Mouse (Mus musculus): ENCODE measurements around the gene Actl10. TPM values are rescaled to one million over a fixed set of nuclear protein-coding genes. Genes with fewer than 3 reads are reported as not detected.

The Actl10 gene
- polyA plus RNA-seq, 1 experiment from 2014 or later, result 0.62 TPM

GRCm38 (mm10) chr2:154557184-154557832 is 5.7 kb downstream of the Actl10 start:
- Histone ChIP-seq H3K27me3 (ENCODE audit: control insufficient read depth, insufficient read depth, low read length) (no peaks in the 10 kb centered on the region), H3K27ac (ENCODE audit: low read depth, low read length) (no peak overlapping the region), H3K4me2 (ENCODE audit: low read depth, low read length) (no peak overlapping the region; the same call in 1 of the 2 replicates), H3K9ac (replicated peaks; ENCODE audit: low read depth, low read length) (no peak overlapping the region), H3K4me1 (ENCODE audit: control insufficient read depth, insufficient read depth, low read length) (peaks cover 15% of the 10 kb centered on the region; the same call in 1 of the 2 replicates), H3K36me3 (ENCODE audit: control insufficient read depth, insufficient read depth, low read length) (no peaks in the 10 kb centered on the region), H3K9me3 (ENCODE audit: control insufficient read depth, low read length) (no peaks in the 10 kb centered on the region), H3K4me3 (ENCODE audit: low read depth, low read length) (no peak overlapping the region)
- no peak for ATAC-seq (ENCODE audit: low read depth)
- 53% methylated on average over 5 of the region's 5 CpGs for WGBS

- Histone ChIP-seq H3K27ac (ENCODE audit: low read depth, low read length) (no peak within 1 kb of the TSS), H3K9me3 (ENCODE audit: control insufficient read depth, low read length) (no peaks in the 10 kb centered on the region), H3K4me3 (ENCODE audit: low read depth, low read length) (peak within 1 kb of the TSS; percentile 33), H3K27me3 (ENCODE audit: control insufficient read depth, insufficient read depth, low read length) (no peaks in the 10 kb centered on the region), H3K36me3 (ENCODE audit: control insufficient read depth, insufficient read depth, low read length) (no peaks in the 10 kb centered on the region), H3K9ac (replicated peaks; ENCODE audit: low read depth, low read length) (peak within 1 kb of the TSS; percentile 61), H3K4me1 (ENCODE audit: control insufficient read depth, insufficient read depth, low read length) (peaks cover 15% of the 10 kb centered on the region; the same call in 1 of the 2 replicates), H3K4me2 (ENCODE audit: low read depth, low read length) (peak within 1 kb of the TSS; percentile 68)
- peak; percentile 83 for ATAC-seq (ENCODE audit: low read depth)
- WGBS, result 3% methylated on average over 27 of the region's 34 CpGs
These were observed 6.9 kb downstream of the Actl10 start, which contains the start of gene Necab3 for GRCm38 (mm10) chr2:154558264-154559039. Gene Necab3 (minus strand): TSS chr2:154558890.

GRCm38 (mm10) chr2:154563612-154564170 is 12.1 kb downstream of the Actl10 start:
- no peak overlapping the region for H3K4me2 ChIP-seq (ENCODE audit: low read depth, low read length)
- no peaks in the 10 kb centered on the region for H3K9me3 ChIP-seq (ENCODE audit: control insufficient read depth, low read length)
- H3K36me3 ChIP-seq (ENCODE audit: control insufficient read depth, insufficient read depth, low read length), result no peaks in the 10 kb centered on the region
- peaks cover 13% of the 10 kb centered on the region; the same call in 1 of the 2 replicates for H3K4me1 ChIP-seq (ENCODE audit: control insufficient read depth, insufficient read depth, low read length)
- no peak for ATAC-seq (ENCODE audit: low read depth)
- no peak overlapping the region for H3K4me3 ChIP-seq (ENCODE audit: low read depth, low read length)
- no peak overlapping the region for H3K27ac ChIP-seq (ENCODE audit: low read depth, low read length)
- 92% methylated on average over 21 of the region's 22 CpGs for WGBS
- no peak overlapping the region for H3K9ac ChIP-seq (replicated peaks; ENCODE audit: low read depth, low read length)
- no peaks in the 10 kb centered on the region for H3K27me3 ChIP-seq (ENCODE audit: control insufficient read depth, insufficient read depth, low read length)

GRCm38 (mm10) chr2:154565562-154565961 is 14.0 kb downstream of the Actl10 start:
- ATAC-seq (ENCODE audit: low read depth), result no peak
- WGBS, result 71% methylated on average over 3 of the region's 3 CpGs
- no peak overlapping the region for H3K27ac ChIP-seq (ENCODE audit: low read depth, low read length)
- no peak overlapping the region for H3K4me2 ChIP-seq (ENCODE audit: low read depth, low read length)
- peaks cover 14% of the 10 kb centered on the region; the same call in 1 of the 2 replicates for H3K4me1 ChIP-seq (ENCODE audit: control insufficient read depth, insufficient read depth, low read length)
- no peaks in the 10 kb centered on the region for H3K36me3 ChIP-seq (ENCODE audit: control insufficient read depth, insufficient read depth, low read length)
- H3K9ac ChIP-seq (replicated peaks; ENCODE audit: low read depth, low read length), result 0 out of 2 replicates have a peak overlapping the region, but pooled peaks have one; percentile 2
- H3K9me3 ChIP-seq (ENCODE audit: control insufficient read depth, low read length), result no peaks in the 10 kb centered on the region
- H3K27me3 ChIP-seq (ENCODE audit: control insufficient read depth, insufficient read depth, low read length), result no peaks in the 10 kb centered on the region
- no peak overlapping the region for H3K4me3 ChIP-seq (ENCODE audit: low read depth, low read length)

- Histone ChIP-seq H3K4me2 (ENCODE audit: low read depth, low read length) (no peak overlapping the region), H3K9me3 (ENCODE audit: control insufficient read depth, low read length) (no peaks in the 10 kb centered on the region), H3K27me3 (ENCODE audit: control insufficient read depth, insufficient read depth, low read length) (no peaks in the 10 kb centered on the region), H3K4me1 (ENCODE audit: control insufficient read depth, insufficient read depth, low read length) (peaks cover 14% of the 10 kb centered on the region; the same call in 1 of the 2 replicates), H3K9ac (replicated peaks; ENCODE audit: low read depth, low read length) (no peak overlapping the region), H3K36me3 (ENCODE audit: control insufficient read depth, insufficient read depth, low read length) (no peaks in the 10 kb centered on the region), H3K4me3 (ENCODE audit: low read depth, low read length) (no peak overlapping the region), H3K27ac (ENCODE audit: low read depth, low read length) (no peak overlapping the region)
- WGBS, result 37% methylated on average over 8 of the region's 8 CpGs
- no peak for ATAC-seq (ENCODE audit: low read depth)
These were observed 15.1 kb downstream of the Actl10 start for GRCm38 (mm10) chr2:154566641-154567040.

- Histone ChIP-seq H3K36me3 (ENCODE audit: control insufficient read depth, insufficient read depth, low read length) (no peaks in the 10 kb centered on the region), H3K9me3 (ENCODE audit: control insufficient read depth, low read length) (no peaks in the 10 kb centered on the region), H3K9ac (replicated peaks; ENCODE audit: low read depth, low read length) (no peak overlapping the region), H3K27ac (ENCODE audit: low read depth, low read length) (0 out of 2 replicates have a peak overlapping the region, but pooled peaks have one; percentile 44), H3K4me1 (ENCODE audit: control insufficient read depth, insufficient read depth, low read length) (peaks cover 14% of the 10 kb centered on the region; the same call in 1 of the 2 replicates), H3K4me3 (ENCODE audit: low read depth, low read length) (no peak overlapping the region), H3K27me3 (ENCODE audit: control insufficient read depth, insufficient read depth, low read length) (no peaks in the 10 kb centered on the region), H3K4me2 (ENCODE audit: low read depth, low read length) (peak overlapping the region; percentile 95; the same call in 1 of the 2 replicates)
- 79% methylated on average over 2 of the region's 2 CpGs for WGBS
- ATAC-seq (ENCODE audit: low read depth), result no peak
These were observed 16.2 kb downstream of the Actl10 start for GRCm38 (mm10) chr2:154567766-154568165.

GRCm38 (mm10) chr2:154568329-154569070 is 16.9 kb downstream of the Actl10 start:
- Histone ChIP-seq H3K36me3 (ENCODE audit: control insufficient read depth, insufficient read depth, low read length) (no peaks in the 10 kb centered on the region), H3K4me1 (ENCODE audit: control insufficient read depth, insufficient read depth, low read length) (peaks cover 14% of the 10 kb centered on the region; the same call in 1 of the 2 replicates), H3K4me3 (ENCODE audit: low read depth, low read length) (peak overlapping the region; percentile 56), H3K27ac (ENCODE audit: low read depth, low read length) (peak overlapping the region; percentile 60; the same call in 1 of the 2 replicates), H3K4me2 (ENCODE audit: low read depth, low read length) (peak overlapping the region; percentile 95), H3K27me3 (ENCODE audit: control insufficient read depth, insufficient read depth, low read length) (no peaks in the 10 kb centered on the region), H3K9me3 (ENCODE audit: control insufficient read depth, low read length) (no peaks in the 10 kb centered on the region), H3K9ac (replicated peaks; ENCODE audit: low read depth, low read length) (no peak overlapping the region)
- no peak for ATAC-seq (ENCODE audit: low read depth)
- 12% methylated on average over 10 of the region's 10 CpGs for WGBS

GRCm38 (mm10) chr2:154569071-154569748 is 17.6 kb downstream of the Actl10 start:
- Histone ChIP-seq H3K4me2 (ENCODE audit: low read depth, low read length) (peak overlapping the region; percentile 95), H3K27ac (ENCODE audit: low read depth, low read length) (peak overlapping the region; percentile 40), H3K36me3 (ENCODE audit: control insufficient read depth, insufficient read depth, low read length) (no peaks in the 10 kb centered on the region), H3K9ac (replicated peaks; ENCODE audit: low read depth, low read length) (peak overlapping the region; percentile 54), H3K4me1 (ENCODE audit: control insufficient read depth, insufficient read depth, low read length) (peaks cover 16% of the 10 kb centered on the region; the same call in 1 of the 2 replicates), H3K27me3 (ENCODE audit: control insufficient read depth, insufficient read depth, low read length) (no peaks in the 10 kb centered on the region), H3K9me3 (ENCODE audit: control insufficient read depth, low read length) (no peaks in the 10 kb centered on the region), H3K4me3 (ENCODE audit: low read depth, low read length) (peak overlapping the region; percentile 56)
- peak; percentile 57 for ATAC-seq (ENCODE audit: low read depth)
- under 1% methylated on average over 49 of the region's 70 CpGs for WGBS
